Mouse (Mus musculus) spleen, postnatal 36 days (tissue): ENCODE measurements around the gene Ntpcr.
A peak's percentile ranks its signal among the peaks of the same experiment; 100 is the strongest.

Experiments used
- DNase-seq, 2 experiments: peaks; one replicate each; pipeline ENCODE4 v3.0.0; 2022; ENCODE audit warnings: low spot score in 2 of 2, mixed read lengths in 1 of 2

Ntpcr gene

DNA sequence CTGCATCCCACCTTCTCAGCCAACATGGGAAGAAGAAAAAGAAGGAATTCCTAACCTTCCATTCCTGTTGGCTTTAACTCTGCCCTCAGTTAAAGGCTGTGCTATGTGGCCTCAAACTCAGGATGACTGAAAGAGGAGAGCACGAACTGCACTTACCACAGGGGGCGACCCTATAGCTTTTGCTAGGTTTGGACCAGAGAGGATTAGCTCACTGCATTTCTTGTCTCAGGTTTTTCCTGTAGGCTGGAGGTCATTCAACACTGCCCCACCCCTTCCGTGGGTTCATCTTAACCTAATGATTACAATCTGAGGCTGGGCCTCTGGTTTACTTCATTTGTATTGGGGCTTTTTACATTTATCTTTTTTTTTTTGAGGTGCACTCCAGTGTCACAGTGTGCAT lies 45.3 kb downstream of the Ntpcr start:
- DNase-seq: no peak

DNA sequence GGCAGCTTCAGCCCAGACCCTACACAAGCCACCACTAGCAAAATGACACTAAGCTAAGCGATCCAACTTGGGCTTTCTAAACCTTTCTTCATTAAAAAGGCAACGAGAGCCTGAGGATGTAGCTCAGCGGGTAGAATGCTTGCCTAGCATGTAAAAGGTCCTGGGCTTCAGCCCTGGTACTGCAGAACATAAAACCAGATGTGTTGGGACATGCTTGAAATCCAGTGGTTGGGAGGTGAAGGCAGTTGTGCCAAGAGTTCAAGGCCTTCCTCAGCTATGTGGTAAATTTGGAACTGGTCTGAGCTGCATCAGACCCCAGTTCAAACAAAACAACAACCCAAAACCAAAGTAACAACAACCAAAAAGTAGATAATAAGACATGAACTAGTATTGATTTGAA lies 46.6 kb downstream of the Ntpcr start:
- DNase-seq: no peak

DNA sequence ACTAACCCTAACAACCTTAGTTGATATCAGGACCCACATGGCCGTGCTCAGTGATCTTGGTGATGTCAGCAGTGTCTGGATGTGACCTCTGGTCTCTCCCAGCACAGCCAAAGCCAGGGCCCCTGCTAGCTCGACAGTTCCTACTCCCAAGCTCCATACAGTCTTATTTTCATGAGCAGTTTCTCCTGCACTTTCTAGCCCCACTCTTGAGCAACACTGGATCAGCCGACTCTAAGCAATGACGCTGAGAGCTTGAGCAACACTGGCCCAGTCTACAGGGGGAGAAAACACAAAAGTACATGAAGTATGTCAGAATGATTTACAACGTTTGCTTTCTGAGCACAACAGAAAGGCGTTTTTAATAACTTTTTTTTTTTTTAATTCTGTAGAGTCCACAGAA lies 47.0 kb downstream of the Ntpcr start:
- DNase-seq: no peak

DNA sequence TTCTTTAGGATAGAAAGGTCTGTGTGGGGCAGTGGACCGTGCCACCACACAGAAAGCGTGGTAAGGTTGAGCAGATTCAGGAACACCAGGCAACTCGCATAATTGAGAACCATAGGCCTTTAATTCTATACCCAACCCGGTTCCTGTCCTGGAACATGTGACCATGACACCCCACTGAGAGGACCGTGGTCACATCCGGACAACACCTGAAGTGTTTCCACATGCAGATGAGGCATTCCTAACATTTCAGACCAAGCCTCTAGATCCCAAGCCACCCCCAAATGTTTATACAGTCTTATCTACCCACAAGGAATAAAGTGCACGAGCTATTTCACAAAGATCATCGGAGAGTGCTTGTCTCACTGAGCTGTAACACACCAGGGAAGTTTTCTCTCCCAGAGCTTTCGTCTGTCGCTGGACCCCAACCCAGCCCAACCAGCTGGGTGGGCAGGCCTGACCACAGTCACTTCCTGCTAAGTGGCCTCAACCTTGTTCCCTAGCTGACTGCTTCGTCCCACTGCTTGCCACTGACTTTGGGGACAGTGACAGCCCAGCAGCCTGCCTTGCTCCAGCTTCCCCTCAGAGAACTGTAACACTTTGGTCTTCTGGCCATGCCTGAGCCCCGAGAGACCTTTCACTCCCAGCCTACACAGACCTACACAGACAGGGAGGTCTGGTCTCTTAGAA lies 47.9 kb downstream of the Ntpcr start:
- DNase-seq: no peak

DNA sequence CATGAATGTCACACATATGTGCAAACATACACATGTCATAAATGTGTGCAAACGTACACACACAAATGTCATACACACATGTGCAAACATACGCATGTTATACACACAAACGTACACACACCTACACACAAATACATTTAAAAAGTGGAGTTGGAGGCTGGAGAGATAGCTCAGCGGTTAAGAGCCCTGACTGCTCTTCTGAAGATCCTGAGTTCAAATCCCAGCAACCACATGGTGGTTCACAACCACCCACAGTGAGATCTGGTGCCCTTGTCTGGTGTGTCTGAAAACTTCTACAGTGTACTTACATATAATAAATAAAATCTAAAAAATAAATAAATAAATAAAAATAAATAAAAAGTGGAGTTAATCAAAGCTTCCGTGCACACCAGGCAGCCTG lies 49.2 kb downstream of the Ntpcr start:
- peak; percentile 8 to 19 for DNase-seq

DNA sequence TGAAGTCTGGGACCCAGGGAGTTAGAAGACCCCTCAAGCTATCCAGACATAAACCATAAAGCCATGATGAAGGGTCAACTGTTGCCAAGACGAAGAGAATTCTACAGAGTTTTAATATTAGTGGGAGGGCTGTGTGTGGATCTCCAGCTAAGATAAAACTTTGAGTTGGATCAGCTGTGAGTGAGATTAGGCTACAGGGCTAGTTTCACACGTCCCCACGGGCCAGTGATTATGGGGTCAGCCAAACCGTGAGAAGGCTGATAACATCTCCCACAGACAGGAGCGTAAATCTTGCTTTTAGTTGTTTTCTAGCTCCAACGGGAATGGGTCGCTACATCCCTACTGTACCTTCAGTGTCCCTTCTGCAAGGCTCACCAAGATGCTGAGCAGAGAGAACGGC lies 49.9 kb downstream of the Ntpcr start:
- DNase-seq: no peak

DNA sequence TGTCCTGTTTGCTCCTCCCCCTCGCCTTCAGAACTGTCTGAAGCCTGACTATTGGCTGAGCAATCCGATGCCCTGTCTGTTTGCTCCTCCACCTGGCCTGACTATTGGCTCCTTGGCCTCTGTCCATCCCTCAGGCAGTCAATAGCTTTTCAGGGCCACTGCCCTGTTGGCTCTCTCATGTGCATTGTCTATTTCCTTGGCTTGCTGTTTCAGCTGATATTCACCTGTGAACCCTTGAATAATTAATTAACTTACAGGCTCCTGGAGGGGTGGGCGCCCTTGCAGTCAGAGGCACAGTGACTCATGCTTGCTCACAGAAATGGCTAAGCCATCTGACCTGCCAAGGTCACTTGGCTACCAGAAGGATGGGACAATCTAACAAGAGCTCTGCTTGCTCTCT lies 52.4 kb downstream of the Ntpcr start:
- DNase-seq: no peak

DNA sequence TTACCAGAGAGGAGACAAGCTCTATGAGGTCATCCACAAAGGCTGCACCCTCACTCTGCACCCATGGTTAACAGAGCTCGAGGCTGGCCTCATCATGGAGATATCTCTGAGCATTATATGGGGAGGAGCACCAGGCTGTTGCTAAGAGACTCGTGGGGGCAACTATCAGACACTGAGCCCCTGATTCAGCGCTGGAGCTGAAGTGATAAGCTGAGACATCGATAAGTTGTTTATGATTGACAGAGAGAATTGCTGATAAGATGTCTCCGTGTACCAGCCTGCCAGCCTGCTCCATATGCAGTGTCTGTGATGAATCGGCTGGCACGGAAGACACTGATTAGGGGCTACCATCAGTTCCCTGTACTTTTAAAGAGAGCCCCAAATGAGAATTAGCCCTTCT lies 57.1 kb downstream of the Ntpcr start:
- DNase-seq: no peak

DNA sequence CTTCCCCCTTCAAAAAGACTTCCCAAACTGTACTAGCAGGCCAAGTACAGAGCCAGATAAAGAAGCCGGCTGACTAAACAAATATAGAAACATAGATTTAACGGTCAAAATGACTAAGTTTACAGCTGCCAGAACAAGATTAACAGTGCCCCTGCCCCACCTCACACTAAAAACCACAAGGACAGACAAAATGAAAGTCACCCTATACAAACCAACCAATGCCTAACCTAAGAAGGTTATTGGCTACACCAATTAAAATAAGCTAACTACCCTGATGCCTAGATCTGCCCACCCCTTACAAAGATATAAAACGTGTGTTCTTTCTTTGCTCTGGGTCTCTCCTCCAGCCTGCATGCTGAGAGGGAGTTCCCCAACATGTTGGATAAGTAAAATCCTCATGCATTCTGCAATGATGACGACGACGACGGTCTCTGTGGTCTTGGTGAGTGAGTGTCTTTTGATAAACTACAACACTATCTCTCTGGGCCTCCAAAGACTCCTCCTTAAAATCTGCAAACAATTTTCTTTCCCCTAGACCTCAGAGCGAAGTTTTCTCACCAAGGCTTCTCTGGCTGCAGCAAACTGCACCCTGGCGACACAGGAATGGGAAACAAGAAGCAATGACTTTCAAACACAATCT lies 63.2 kb downstream of the Ntpcr start:
- no peak for DNase-seq

DNA sequence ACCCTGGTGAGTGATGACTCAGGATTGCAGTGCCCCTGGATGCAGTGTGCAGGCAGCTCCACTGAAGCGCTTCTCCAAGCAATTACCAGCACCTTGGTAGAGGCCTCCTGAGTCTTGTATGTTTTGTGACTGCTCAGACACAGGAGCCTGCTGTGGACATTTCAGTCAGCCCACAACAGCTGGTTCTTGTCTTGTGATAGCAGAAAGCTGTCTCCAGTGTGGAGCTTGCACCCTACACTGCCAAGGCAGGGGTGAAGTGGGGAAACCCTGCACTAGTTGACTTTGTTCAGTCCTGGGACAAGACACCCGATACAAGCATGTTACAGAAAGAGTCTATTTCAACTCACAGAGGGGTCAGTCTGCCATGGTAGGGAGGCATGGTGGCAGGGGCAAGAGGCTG lies 65.6 kb downstream of the Ntpcr start:
- DNase-seq: no peak

DNA sequence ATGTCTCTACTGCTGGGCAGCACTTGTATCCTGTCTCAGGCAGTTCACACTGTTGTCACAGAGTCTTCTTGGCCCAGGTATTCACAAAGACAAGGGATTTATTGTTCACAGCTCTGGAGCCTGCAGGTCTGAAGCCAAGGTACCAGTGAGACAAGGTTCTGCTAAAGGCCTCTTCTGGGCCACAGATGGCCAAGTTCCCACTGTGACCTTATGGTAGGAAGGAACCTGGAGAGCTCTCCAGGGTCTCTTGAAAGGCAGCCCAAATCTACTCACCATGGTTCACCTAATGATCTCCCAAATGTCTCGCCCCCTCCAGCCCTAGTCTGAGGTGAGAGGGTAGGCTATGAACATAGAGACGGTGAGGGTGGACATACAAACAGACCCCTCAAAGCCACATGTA lies 67.2 kb downstream of the Ntpcr start:
- DNase-seq: no peak
